Mouse (Mus musculus) gastrocnemius, adult 2 months (tissue): ENCODE data around the gene Cped1. TPM values are rescaled to one million over a fixed set of nuclear protein-coding genes. Genes with fewer than 3 reads are reported as not detected.
A peak's percentile ranks its signal among the peaks of the same experiment; 100 is the strongest.

Experiments
- DNase-seq: peaks from one replicate; pipeline ENCODE4 v3.0.0; 2022
- H3K27ac ChIP-seq: fragments of 200-600 bp; 2 replicates; pipeline ENCODE4 v1.8.1; 2022; ENCODE audit warnings: mild to moderate bottlenecking
- H3K4me3 ChIP-seq: fragments of 200-600 bp; 2 replicates; pipeline ENCODE4 v1.8.1; 2022; ENCODE audit warnings: mild to moderate bottlenecking, moderate library complexity
- CTCF ChIP-seq: fragments of 200-600 bp; IDR thresholded peaks from 2 replicates; pipeline ENCODE4 v1.8.1; 2022; ENCODE audit warnings: antibody characterized with exemption, mild to moderate bottlenecking, moderate library complexity
- intact Hi-C: fragments of 180-260 bp; cut with DNase I; formaldehyde crosslinking; loops from one replicate; pipeline ENCODE4 v1.15.1; 2025
- total RNA-seq, 2 experiments: library from RNA; stranded (reverse); gene quantifications; 2 replicates each; pipeline ENCODE4 v1.2.3; 2021

Cped1 gene
- total RNA-seq, 2 experiments from 2014 or later = 22.4 to 24.5 TPM

- TF ChIP-seq CTCF = no peak
- H3K27ac ChIP-seq = no peak overlapping the region
- peak overlapping the region; percentile 49 for H3K4me3 ChIP-seq
- intact Hi-C loops = no loop called here
- no peak for DNase-seq
These were observed 303.2 kb downstream of the Cped1 start for GRCm38 (mm10) chr6:22288737-22289460.

- TF ChIP-seq CTCF = no peak
- H3K4me3 ChIP-seq = peak overlapping the region; percentile 49
- intact Hi-C loops = no loop called here
- DNase-seq = no peak
- no peak overlapping the region for H3K27ac ChIP-seq
These were observed 303.8 kb downstream of the Cped1 start for GRCm38 (mm10) chr6:22289461-22290021.

DNA sequence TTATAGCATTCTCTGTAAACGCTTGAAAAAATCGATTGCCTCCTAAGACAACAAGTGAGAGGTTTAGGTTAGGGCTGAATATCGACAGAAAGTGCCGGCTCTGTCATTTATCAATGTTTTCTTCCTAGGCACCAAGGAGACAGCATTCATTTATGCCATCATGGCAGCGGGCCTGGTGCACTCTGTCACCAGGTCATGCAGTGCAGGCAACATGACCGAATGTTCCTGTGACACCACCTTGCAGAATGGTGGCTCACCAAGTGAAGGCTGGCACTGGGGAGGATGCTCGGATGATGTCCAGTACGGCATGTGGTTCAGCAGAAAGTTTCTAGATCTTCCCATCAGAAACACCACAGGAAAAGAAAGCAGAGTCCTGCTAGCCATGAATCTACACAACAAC is 305.1 kb downstream of the Cped1 start:
- no peak for DNase-seq
- H3K4me3 ChIP-seq = no peak overlapping the region
- H3K27ac ChIP-seq = no peak overlapping the region
- intact Hi-C loops = no loop called here
- TF ChIP-seq CTCF = no peak

DNA sequence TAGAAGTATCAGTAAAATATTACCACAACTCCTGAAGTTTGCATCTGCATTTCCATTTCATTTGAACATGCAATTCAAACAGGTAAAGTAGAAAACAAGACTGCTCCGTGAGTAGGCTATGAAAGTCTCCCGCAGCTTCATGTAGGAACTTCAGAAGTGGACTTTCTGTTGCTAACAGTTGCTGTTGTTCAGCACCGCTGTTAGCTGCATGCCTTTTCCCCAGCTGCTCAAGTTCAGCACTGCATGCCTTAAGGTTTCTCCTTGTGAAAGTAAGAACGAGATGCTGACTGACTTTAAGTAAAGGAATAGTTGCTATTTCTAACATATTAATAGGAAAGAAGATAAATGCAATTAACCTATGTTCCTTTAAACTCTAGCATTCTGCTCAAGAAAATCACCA is 306.3 kb downstream of the Cped1 start:
- H3K4me3 ChIP-seq = no peak overlapping the region
- intact Hi-C loops = no loop called here
- TF ChIP-seq CTCF = no peak
- DNase-seq = no peak
- no peak overlapping the region for H3K27ac ChIP-seq

DNA sequence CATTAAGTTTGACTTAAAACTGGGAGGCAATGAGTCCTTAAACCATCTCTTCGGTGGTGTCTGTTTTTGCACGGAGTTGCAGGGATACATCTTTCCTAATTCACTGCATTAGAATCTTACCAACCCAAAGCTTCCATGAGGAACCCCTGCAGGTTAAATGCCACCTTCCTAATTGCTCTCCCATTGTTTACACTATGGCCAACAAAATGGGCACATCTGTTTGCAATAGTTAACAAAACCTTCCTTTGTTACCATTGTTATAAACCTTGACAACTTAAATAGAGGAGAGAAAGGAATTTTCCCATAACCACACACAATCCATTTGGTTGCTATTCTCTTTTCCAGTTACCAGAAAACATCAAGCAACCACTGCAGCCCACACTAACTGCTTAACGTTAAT is 308.2 kb downstream of the Cped1 start:
- H3K27ac ChIP-seq = no peak overlapping the region
- TF ChIP-seq CTCF = no peak
- intact Hi-C loops = no loop called here
- DNase-seq = no peak
- H3K4me3 ChIP-seq = no peak overlapping the region

GRCm38 (mm10) chr6:22297028-22297427 is 311.3 kb downstream of the Cped1 start:
- Histone ChIP-seq H3K27ac (no peak overlapping the region), H3K4me3 (no peak overlapping the region)
- no peak for DNase-seq
- intact Hi-C loops = no loop called here
- no peak for TF ChIP-seq CTCF

- TF ChIP-seq CTCF = no peak
- Histone ChIP-seq H3K27ac (no peak overlapping the region), H3K4me3 (no peak overlapping the region)
- DNase-seq = no peak
- intact Hi-C loops = no loop called here
These were observed 312.3 kb downstream of the Cped1 start for GRCm38 (mm10) chr6:22298059-22298458.

Other genes starting within 250 kb of the Cped1 start
- 10 to 100 TPM in 1 of 2 experiments, 1 to 10 TPM in 1; 7.1 to 15.5 TPM for gene Tspan12, start 133.4 kb upstream of the Cped1 start, total RNA-seq
- 1 to 10 TPM; 9.1 to 9.8 TPM for gene Ing3, start 36.3 kb upstream of the Cped1 start, total RNA-seq